Mouse (Mus musculus) kidney, adult 18-20 months (tissue): ENCODE measurements around the gene Abcc12.

Experiments
- DNase-seq: peaks from one replicate; pipeline ENCODE4 v3.0.0; 2021

The Abcc12 gene

DNA sequence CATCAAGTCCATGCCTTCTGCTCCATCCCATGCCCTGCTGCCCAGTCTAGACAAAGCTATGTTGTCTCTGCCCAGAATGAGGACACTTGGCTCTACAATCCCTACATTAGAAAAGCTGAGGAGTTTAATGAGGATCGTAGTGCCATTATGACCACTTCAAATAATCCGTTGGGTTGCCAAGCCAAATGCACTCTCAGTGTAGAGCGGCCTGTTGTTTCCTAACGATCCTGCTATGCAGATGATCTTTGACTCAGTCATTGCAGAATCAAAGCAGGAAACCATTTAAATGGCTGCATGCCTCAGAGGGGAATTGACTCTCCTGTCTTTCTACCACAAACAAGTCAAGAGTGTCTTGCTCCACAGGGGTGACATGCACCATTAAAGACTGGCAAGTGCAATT lies 85.4 kb downstream of the Abcc12 start:
- no peak for DNase-seq

DNA sequence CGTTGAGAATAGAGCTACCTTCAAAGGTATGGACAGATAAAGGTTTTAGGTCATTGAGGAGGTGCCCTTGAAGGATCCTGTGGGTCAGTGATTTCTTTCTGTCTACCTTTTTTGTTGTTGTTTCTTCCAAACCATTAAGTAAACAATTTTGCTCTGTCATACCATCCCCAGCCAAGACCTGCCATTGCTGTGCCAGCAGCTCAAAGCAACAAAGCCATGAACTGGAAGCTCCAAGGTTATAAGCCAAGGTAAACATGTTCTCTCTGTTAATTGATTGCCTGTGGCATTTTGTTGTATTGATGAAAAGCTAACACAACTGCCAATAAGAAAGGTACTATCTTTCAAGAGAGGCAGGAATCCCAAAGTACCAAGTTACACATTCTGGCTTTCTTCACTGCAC lies 86.6 kb downstream of the Abcc12 start:
- no peak for DNase-seq

DNA sequence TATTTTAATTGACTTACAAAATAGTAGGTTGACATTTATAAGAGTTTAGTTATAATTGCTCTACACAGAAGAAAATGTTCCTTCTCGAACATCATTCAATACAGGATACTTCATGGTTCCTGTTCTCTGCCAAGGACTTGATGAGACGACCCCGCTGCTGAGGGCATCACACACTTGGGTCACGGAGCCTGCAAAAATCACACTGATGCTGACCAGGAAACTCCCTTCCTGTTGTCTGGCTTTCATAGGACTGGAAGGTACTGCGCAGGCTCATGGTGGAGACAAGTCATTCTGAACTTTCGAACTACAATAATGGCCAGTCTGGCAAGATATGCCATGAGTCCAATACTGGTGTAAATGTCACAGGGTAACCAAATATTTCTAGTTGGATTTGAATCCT lies 95.1 kb downstream of the Abcc12 start:
- DNase-seq: no peak

DNA sequence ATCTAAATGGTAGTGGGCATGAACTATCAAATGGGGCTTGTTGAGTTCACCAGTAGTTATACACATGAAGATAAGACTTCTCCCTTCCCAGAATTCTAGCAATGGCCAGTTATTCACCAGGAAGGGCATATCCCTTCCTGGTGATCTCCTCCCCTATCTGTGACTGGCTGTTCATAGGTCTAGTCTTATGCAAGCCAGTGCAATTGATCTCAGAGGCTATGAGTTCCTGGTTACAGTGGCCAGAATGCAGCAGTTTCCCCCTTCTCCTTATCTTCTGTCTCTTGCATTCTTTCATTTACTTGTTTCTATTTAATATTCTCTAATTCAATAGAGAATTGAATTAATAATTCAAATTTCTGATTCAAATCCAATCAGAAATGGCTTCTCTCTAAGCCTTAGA lies 96.2 kb downstream of the Abcc12 start:
- DNase-seq: no peak

DNA sequence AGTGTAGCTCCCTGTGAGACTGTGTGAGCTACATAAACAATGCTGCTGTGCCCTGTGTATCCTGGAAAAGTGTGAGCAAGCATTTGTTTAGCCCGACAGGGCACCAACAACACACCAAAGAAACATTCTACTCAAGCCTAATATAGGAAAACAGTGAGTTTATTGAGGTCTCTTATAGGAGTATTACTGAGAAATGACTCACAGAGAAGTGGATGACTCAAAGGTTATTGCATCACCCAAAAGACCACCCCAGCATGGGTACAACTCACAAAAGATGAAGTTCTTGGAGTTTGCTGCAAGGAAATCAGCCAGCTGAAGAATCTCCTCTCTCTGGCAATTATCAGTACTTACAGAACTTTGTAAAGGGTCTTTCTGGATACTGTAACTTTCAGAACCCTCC lies 98.4 kb downstream of the Abcc12 start:
- no peak for DNase-seq

DNA sequence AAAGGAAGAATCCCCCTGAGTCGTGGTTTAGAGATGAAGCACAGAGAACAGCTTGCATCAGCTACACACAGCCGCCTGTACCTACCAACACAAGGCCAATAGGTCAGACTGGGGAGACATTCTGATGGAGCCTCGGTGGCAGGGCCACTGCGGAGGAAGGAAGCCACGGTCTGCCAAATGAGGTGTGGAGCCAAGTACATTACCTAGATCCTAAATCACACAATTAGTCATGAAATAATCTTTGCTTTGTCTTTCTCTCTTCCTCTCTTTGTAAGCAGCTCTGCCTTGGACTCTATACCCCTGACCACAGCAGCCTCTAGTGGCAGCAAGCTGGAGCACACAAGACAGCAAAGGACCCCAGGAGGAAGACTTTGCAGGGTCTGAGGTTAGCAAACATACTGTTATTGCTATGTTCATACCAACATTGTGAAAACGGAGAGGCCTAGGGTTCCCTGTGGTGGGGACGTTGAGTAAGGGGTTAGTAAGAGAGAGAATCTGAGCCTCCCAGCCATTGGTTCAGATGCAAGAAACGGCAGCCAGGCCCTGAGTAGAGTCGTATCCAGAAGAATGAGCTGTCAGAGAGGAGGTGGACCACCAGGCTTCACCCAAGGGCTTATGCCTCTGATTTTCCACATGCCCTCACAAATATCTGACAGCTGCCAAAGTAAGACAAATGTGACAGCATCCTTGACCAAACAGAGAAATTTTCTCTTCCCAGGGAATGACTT lies 104.6 kb downstream of the Abcc12 start:
- DNase-seq: no peak

DNA sequence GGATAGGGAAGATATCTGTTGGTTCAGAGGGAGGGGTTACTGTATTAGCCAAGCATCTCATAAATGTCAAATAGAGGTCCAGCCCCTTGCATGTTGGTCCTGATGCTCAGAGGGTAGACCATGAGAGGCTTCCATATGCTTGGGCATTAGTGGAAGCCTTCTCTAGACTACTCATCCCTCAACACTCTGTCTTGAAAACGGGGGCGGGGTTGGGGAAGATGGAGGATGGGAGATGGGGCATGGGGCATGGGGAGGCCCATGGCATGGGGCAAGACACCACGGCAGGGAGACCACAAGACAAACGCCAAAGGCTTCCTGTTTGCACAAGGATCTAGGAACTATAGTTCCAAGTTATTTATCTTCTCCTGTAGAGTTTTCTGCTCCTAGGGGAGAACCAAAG lies 106.0 kb downstream of the Abcc12 start:
- no peak for DNase-seq

DNA sequence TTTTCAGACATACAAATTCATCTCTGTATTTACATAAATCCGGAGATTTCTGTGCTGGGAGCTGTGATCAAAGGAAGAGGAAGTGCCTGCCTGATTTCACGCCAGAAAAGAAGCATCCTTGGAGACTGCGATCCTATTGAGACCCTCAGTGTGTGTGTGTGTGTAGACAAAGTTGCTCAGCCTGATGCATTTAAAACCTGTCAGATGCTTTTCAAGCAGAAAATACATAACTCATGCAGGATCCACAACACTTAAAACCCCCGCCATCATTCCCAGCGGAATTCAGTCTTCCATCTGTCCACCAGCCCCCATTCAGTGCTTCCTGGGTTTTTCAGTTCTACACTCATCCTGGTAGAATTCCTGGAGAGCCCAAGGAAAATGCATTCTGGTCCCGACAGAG lies 107.4 kb downstream of the Abcc12 start:
- no peak for DNase-seq

DNA sequence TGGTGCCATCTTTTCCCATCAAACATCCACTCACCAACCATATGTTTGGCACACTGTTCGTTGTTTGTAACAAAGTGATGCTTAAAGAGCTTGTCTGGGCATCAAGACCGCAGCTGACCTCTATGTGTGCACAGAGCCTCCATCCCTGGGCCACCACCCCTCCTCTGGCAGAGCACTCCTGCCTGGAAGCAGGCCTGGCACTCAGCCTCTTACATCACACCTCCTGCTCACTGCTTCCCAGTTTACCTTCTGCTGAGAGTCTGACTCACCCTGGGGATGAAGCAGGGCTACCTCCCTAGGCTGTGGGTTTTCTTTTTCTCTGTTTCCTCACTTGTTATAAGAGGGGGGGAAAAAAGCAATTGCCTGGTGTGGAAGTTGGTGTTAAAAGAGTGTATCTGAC lies 109.8 kb downstream of the Abcc12 start:
- DNase-seq: no peak

DNA sequence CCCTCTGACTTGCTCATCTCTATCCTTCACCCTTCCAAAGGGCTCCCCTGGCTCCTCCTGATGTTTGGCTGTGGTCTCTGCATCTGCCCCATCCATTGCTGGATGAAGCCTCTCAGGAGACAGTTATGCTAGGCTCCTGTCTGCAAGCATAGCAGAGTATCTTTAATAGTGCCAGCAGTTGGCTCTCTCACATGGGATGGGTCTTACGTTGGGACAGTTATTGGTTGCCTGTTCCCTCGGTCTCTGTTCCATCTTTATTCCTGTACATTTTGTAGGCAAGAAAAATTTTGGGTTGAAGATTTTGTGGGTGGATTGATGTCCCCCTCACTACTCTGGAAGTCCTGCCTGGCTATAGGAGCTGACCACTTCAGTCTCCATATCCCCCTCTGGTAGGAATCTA lies 117.3 kb downstream of the Abcc12 start:
- DNase-seq: no peak

DNA sequence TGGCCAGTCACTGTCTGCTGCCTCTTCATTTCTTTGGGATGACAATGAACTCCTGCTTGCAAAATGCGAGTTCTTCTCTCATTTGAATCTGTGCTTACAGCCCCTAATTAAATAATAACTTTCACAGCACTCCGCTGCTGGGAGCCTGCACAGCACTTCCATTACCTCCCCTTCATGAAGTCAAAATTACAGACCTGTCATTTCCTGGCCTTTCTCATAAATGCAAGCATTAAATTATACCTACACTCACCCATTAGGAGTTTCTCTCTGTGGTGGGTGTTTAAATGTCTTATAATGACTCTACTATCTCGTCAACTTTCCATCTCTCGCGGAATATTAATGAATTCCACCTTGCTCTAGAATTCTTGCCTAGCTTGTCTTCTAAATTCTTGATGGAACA lies 120.1 kb downstream of the Abcc12 start:
- no peak for DNase-seq

DNA sequence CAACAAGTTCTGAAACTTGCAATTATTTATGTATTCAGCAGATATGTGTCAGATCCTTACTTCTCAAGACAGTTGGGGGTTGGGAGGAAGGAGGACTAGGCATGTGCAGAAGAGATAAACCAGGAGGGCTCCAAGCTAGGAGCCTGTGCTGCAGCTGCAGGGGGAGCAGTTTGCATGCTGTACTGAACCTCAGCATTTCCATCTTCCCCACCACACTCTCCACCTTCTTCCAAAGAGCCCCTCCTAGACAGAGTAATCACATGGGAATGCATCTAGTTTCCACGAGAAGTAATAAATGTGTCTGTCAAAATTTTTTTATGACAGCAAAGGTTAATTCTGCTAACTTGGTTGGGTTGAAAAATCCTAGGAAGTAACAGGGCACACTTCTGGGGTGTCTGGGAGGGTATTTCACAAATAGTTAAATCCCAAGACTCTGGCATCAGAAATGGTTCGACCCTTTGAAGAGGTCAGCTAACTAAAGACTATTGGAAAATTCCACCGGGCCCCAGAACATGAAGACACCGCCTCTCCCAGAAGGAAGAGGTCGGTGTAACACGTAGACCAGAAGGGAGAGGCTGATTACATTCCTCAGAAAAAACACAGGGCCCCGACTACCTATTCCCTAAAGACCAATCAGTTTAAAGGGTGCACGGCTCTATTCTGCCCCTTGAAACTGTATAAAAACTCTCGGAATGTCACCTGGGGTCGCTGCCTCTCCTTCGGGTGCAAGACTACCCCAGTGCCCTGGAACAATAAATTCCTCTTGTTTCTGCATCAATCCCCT lies 126.6 kb downstream of the Abcc12 start:
- no peak for DNase-seq

DNA sequence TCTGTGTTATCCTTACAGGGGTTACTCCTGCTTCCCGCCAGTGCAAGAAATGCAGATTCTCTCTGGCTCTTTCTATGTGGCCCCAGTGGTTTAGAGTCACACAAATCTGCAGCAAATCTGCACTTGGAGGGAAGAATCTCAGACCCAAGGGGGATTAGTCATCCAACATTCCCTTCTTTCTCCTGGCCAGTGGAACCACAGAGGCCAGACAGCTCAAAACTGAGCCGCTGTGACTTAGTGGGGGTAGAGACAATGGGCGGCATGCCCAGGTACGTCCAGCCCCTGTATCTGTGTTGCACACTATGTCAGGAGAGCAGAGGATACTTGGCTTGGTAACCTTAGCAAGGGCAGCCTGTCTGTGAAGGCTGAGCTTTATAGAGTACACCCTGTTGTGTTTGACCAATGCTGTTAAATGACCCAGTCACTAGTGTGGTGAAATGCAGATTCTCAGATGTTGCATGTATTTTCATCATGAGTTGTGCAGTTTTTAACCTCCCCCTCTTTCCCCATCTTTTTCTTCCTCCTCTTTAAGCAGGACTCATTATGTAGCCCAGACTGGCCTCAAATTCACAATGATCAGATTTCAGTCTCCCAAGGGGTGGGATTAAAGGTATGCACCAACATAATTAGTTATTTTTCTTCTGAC lies 130.5 kb downstream of the Abcc12 start:
- DNase-seq: no peak

DNA sequence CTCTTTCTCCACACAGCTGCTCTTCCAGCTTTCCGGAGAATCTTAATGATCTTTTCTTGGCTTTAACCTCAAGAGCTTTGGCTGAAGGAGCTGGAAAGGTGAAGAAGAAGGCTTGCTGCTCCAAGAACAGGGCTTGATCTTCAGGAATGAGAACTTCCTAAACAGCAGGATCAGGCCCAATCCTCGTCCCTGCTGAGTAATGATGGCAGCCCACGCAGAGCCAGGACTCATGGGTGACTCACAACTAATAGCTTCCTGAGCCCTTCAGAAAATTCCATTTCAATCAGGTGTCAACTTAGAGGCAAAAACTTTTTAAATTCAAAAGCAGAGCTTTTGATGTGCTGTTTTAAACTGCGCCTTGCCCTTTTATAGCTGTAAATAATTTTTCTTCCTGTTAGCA lies 135.0 kb downstream of the Abcc12 start:
- no peak for DNase-seq

DNA sequence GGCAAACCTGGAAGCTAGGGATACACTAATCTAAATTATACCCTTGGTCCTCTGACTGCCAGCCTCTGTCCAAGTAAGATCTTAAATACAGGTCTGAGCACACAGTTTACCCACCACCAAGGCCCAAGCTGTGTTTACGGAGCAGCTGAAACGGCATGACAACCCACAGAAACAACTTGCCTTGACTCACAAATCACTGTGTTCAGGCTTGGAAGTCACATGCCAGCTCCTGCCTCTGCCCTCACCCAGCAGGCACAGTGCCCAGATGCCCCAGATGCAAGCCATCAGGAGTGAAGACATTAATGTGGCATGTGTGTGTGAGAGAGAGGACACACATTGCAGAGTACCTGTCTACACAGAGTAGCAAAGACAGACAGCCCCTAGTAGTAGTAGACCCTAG lies 136.7 kb downstream of the Abcc12 start:
- no peak for DNase-seq

DNA sequence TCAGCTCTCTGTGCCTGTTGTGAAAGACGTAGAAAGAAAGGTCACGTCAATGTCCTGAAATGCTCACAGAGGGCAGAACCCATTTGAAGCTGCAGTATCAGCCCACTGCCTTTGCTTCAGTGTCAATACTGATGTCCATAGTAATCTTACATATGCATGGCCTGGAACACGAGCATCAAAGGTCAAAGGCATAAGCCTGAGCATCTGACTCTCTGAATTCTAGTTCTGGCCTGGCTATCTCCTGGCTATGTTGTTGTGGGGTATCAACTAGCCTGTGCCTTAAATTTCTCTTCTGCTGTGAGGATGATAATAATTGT lies 141.5 kb downstream of the Abcc12 start:
- no peak for DNase-seq

DNA sequence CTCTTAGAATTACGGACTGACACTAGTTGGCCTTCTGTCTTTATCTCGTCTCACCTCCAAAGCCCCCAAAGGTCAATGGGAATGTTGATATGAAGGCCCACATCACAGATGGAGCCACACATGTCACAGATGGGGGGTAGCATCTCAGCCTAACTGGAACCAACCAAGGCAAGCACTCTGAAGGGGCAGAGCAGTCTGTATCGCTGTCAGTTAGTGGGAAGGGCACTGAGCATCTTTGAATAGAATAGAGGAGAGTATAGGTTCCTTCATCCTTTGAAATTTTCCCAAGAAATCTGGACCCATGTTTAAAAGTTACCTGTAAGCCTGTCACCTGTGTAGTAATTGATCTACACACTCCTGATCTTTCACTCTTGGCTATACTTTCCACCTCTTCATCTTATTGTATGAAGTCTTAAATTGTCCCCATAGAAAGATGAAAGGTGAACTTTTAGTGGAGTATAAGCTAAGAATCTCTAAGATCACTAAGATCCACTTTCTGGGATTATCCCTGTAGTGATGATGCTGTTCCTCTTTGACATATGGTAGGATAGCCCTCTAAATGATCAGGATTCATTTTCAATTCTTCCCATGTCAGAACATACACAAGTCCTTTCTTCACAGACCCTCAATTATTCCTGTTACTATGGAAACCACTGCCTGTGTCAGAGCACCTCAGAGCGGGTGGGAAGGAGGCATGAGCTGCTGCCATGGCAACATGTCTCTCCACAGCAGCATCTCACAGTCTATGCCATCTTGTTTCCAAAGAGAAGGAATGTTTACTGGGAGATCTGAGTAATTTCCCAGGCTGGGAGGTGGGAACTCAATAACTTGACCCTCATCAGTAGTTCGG lies 142.1 kb downstream of the Abcc12 start:
- DNase-seq: no peak

DNA sequence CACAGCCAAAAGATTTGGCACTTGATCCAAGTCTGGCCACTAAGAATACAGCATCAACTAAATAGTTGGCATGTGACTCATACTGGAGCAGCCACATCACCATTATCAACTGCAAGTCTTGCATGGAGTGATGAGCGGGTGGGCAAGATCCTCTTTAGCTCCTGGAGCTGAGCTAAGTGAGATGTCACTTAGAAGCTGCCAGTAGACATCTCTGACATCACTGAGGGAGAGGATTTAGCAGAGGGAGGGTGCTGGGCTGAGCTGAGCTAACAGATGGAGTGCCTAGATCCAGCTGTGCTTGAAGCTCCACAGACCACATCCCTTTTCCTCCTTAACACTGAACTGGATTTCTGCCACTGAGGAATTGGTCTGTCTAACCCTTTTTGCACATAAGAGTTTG lies 143.1 kb downstream of the Abcc12 start:
- DNase-seq: no peak
